Mouse (Mus musculus) thymus, adult 18-20 months (tissue): ENCODE results near the gene Myt1l.

ENCODE experiments used
- DNase-seq, 2 experiments: peaks; one replicate each; pipeline ENCODE4 v3.0.0; 2022; ENCODE audit warnings: mixed read lengths in 2 of 2

The Myt1l gene

GRCm38 (mm10) chr12:29740346-29741025 is 212.3 kb downstream of the Myt1l start:
- DNase-seq = no peak

DNA sequence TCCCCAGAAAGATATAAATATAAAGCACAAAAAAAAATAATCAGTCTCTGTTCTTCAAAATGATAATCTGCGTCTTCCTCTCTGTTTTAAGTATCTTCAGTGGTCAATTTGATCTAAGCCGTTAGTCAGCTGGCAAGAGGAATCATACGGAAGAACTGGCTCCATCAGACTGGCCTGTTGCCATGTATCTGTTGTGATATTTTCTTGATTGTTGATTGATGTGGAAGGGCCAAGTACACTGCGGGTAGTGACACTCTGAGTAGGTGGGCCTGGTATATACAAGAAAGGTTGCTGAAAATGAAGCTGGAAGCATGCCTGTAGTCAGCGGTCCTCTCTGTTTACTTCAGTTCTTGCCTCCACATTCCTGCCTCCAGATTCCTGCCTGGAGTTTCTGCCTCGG is 213.0 kb downstream of the Myt1l start:
- DNase-seq = no peak

DNA sequence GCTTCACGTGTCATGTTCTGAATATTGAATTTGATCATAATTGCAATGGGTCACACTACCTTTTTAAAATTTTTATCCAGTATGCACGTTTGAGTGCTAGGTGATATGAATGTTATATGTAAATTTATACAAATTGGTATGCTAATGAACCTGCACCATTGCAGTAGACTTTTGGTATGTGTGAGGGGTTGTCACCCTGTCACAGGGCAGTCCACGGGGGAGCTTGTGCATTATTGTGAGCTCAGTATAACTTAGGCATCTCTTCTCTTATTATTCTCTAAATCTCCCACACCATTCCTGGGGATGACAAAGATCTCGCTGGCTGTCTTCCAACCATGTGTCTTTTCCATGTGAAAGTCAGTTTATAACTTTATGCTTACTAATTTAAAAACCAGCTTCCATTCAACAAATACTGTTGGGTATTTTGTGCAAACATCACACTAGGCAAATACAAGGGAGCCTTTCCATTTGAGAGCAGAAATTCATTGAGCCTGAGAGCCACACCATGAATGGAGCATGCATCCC is 222.5 kb downstream of the Myt1l start:
- no peak for DNase-seq

DNA sequence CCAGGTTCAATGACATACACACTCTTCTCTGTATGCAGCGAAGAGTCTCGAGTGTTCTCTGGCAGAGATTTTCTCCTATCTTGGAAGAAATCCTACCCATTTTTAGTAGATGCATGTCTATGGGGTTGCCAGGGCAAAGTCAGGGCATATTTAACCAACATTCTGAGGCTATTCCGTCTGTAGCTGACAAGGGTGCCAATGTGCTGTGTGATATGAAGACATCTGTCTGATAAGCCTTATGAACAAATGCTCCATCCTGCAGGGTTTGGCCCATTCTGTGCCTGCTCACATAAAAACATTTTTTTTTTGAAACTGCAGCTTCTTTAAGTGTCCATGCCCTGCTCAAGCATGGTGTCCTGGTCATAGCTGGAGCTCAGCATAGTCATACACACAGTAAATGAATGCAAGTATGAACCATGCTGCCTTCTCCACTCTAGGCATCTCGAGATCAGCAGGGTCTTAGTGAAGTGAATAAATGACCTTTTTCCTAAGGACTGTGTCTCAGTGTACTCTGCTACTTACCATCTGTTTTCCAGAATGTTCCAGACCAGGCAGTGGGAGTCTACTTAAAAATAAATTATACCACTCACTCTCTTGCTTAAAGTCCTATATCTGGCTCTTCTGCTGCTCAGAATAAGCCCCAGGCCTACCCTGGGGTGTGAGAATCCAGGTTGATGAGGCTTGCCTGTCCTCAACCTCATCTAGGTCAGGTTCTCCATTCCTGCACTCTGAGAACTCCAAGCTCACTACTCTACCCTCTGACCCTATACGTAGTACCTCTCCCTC is 227.1 kb downstream of the Myt1l start:
- DNase-seq = no peak

DNA sequence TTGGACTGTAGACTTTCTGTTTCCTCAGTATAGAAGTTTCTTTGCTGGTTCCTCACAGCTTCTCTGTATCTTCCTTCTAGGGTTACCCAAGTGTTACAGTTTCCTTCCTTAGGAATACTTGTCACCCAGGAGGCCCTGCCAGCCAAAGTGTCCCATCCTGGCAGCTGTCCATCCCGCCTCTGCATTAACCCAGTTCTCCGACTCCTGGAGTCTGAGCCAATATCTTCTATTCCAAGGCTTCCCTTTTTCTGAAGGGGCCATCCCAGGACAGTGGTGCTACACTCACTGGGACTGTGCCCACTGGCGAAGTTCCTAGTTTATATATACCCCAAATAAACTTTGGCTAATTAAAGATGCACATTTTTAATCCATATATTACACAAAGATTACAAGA is 227.7 kb downstream of the Myt1l start:
- no peak for DNase-seq

- DNase-seq = no peak
These were observed 232.4 kb downstream of the Myt1l start for GRCm38 (mm10) chr12:29760611-29761010.

GRCm38 (mm10) chr12:29766158-29766557 is 238.0 kb downstream of the Myt1l start:
- no peak for DNase-seq

DNA sequence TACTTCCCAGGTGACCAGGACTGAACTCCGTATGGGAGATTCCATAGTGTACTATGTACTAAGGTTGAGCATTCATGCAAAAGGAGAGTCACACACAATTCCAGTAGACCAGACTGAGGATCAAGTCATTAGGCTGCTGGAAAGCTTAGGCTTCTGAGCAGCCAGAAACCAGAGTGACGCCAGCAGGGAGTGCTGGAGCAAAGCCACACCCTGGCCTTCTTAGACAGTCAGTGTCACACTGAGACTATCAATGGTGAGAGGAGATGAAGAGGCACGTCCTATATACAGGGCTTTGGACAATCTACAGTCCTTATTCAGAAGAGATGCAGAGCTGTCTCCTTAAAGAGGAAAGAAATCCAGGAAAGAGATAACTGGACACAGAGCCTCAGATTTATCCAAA is 243.6 kb downstream of the Myt1l start:
- DNase-seq = no peak

DNA sequence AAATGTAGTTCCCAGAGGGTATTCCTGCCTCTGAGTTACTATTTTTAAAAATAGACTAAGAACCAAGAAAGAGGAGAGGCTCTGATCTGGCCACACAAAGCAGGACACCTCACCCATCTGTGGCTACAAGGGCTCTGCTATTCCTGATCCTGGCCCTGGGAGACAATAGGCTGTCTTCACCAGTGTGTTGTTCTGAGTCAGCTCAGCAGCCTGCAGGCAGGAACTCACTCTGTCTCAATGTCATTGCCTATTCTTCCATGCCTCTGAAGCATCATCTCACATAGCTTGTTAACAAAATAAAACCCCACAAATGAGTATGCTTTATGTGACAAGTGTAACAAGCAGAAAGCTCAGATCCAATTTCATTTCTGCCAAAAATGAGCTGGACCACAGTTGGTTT is 244.2 kb downstream of the Myt1l start:
- DNase-seq = no peak

DNA sequence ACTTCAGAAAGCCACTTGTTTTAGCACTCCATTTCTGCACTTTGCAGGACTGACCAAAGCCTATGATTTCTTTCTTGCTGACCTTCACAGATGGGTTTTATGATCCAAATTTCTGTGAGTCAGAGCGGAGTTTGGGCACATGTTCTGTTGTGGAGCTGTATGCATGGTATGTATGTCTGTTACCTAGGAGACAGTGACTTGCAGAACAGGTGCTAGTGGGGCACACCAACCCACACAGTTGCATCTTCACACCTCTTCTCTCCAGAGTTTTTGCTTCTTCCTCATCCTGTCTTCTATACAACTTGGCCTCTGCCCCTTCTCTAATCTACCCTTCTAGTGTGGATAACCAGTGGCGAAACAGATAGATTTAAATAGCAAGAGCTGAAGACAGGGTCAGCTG is 250.7 kb downstream of the Myt1l start:
- no peak for DNase-seq

- no peak for DNase-seq
These were observed 261.3 kb downstream of the Myt1l start for GRCm38 (mm10) chr12:29789319-29790050.

- no peak for DNase-seq
These were observed 261.8 kb downstream of the Myt1l start for GRCm38 (mm10) chr12:29790051-29790386.

GRCm38 (mm10) chr12:29792998-29793397 is 264.8 kb downstream of the Myt1l start:
- DNase-seq = no peak

DNA sequence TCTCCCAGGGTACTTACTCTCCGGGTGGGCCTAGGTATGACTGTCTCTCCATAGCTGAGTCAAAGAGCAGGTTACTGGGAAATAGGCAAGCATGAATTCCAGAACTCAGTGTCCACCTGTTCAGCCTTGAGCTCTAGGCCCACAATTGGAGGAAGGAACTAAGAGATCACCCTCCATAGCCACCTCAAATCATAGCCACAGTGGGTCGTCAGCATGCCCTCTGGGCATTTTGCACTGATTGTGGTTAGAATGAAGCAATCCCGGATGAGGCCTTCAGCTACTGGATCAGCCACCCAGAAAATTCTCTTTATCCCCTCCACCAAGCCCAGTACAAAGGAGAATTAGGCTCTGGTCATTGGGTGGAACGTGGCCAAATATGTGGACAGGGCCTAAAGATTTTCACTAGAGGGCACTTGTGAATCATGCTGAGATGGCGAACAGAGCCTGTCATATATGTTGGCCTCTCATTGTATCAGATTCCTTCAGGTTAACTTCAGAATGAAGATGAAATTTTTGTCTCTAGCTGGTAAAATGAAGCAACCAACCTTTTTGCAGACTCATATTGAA is 267.0 kb downstream of the Myt1l start:
- no peak for DNase-seq

DNA sequence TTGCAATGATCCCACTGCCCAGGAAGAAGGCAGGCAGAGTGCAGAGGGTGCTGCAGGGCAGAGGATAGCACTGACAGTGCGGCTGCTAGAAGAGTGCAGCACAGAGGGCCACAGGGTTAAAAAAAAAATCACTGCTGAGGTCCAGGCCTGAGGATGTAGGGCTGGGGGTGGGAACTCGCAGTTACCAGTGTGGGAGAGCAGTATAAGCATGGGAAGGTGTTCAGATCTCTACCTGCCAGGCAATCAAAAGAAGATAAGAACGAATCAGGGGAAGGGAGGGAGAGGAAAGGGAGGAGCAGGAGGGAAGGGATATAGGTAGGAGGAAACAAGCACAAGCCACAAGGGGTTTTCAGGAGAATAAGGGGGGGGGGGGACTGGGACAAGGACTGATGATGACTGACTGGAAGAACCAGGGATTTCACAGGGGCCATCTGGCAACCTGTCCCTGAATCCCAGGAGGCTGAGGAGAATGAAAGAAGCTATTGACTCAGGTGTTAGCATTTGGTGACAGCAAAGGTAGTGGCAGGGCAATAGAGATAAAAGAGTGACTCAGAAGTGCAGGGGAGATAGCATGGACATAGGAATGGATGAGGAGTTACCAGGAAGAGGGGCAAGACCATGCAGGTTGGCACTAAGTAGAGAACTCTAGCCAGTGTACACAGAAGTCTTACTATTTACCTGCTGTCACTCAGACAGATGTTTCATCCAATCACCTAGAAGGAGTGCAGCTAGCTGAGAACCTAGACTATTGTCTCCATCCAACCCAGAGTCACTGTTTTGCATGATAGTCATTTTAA is 270.6 kb downstream of the Myt1l start:
- DNase-seq = no peak

DNA sequence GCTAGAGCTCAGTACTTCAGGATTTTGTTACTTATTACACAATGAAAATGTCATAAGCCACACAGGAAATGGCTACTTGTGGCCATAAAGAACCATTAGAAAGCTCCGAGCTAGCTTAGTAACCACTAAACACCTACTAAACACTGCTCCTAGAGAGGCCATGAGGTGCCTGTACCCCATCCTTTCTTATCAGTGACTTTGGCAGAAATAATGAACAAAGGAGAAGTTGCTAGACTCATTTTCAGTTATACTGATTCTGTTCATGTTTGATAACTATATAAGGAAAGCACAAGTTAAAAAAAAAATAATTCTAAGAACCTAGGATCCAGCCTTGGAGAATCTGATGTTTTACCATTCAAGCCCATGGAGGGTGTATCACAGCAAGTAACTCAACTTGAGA is 278.2 kb downstream of the Myt1l start:
- no peak for DNase-seq

DNA sequence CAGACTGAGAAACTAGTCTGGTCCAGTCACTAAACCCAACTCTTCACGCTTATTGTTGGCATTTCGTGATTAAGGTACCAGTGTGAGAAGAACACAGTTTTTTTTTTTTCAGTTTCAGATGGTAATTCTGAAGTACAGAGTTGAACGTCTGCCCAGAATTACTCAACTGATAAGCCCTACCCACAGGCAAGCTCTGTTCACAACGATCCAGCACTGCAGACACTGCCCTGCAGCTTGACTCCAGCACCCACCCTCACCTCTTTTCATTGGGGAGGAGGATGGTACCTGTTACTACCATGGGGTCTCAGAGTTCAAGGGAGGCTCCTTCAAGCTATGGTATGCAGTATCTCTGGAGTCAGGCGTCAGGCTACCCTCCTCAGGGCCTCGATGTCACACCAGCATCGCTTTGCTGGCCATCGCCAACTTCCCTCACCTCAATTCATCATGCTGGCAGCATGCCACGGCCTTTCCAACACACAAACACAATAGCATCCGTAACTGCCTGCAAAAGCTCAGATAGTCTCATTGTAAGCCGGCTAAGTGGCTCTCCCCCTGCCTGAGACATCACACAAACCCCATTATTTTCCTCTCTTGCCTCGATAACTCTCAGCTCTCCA is 281.5 kb downstream of the Myt1l start:
- no peak for DNase-seq

DNA sequence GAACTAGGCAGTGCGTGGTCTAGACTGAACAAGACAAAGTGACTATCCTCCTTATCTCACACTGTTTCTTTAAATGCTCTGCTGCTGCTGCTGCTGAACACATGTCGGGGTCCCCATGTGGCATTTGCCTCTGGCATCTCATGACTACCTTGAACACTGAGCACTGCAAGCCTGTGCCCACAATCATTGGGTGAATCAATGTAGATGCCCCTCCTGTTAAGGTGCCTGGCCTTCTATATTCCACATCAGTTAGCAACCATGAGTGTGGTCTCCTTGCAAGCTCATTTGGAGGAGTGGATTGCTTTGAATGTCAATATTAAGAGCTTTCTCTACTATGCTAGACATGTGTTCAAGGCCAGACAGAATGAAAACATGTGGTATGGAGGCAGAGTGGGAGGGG is 287.3 kb downstream of the Myt1l start:
- no peak for DNase-seq

DNA sequence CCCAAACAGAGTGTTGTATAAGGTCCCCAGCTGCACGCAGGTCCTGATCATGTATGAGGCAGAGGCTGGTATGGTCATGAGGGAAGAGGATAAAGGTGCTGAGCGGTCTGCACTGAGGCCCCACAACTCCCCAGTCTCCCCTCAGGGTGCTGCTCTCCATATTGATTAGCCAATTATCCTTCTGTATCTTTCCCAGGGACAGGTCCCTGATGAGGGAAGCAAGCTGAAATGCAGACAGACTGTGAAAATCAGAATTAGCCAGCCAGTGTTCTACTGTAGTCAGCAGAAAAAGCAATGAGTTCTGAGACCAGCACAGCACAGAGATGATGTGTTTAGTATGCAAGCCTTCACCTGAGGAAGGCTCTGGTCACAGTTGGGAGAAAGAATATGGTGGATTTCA is 287.9 kb downstream of the Myt1l start:
- DNase-seq = no peak

DNA sequence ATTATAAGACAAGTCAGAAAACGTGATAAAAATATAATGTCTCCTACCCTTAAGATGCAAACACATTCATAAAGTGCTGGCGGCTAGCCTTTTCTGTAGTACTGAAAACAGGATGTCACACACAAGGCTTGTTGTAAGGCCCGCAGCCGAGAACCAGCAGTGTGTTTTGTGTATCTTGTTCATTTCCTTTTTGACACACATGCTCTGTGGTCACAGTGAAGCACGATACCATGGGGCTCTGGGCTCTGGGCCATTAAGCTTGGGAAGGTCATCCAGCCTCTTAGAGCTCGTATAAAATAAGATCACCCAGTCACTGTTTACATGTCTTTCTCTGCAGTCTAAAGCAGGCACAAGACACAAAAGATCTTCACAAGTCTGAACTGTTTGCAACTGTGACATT is 288.6 kb downstream of the Myt1l start:
- DNase-seq = no peak

DNA sequence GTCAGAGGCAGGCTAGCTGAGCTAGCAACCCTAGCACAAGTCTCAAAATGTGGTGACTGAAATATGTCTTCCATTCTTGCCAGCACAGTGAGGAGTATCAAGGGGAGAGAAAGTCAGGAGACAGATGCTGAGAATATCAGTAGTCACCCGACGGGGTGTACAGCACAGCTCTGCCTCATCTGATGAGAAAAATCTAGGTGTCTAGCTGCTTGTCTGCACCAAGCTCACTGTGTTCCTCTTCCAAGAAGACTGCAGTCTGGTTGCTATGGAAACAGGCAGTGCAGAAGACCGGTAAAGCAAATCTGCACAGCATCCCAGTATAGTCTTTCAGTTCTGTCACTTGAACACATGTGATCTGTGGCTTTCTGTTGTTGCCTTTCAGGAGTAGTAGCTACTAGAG is 294.0 kb downstream of the Myt1l start:
- DNase-seq = no peak

GRCm38 (mm10) chr12:29823766-29824417 is 295.7 kb downstream of the Myt1l start:
- no peak for DNase-seq
